Comparison of ENCODE assay signal across 8 mouse cellular contexts in the genomic region with DNA sequence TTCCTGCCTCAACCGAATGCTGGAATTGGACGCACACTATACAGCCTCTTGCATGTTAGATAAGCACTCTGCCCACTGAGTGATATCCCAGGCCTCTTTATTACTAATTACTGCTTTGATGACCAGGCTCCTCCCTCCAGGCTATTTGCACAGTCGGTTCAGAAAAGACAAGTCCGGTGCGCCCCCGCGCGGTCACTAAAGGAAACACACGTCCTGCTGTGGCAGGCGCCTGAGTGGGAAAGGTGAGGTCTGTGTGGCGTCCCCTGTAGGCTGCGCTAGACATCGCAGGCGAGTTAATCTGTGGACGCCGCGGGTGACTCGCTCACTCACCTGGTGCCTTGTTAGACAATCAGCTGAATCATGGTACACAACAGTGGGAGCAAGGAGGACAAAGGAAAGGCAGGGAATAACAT. TPM values are rescaled to one million over a fixed set of nuclear protein-coding genes. Genes with fewer than 3 reads are reported as not detected.
A peak's percentile ranks its signal among the peaks of the same experiment; 100 is the strongest.
DNase-seq lines count a peak whose midpoint lies in the region; ATAC-seq lines count a peak whose summit lies in the region.

No protein-coding gene starts in this region.

- H3K4me3 ChIP-seq in intestine, embryonic 14.5 days (ENCODE audit: low read depth, low read length): no peak overlapping the region

- DNase-seq in adipocyte (ENCODE audit: low spot score): peak; percentile 89
- DNase-seq in cerebellum, postnatal 4 days (ENCODE audit: low spot score in 2 of 2): peak; percentile 98
- DNase-seq in gastrocnemius, adult 8-10 months (ENCODE audit: low spot score in 2 of 2): peak; percentile 91 to 94
- peak; percentile 97 for DNase-seq in intestine, embryonic 14.5 days (ENCODE audit: low spot score)
- peak; percentile 61 to 97 for DNase-seq in left cerebral cortex, adult 9 months (ENCODE audit: low spot score in 2 of 2)
- peak; percentile 86 for DNase-seq in right cerebral cortex, postnatal 25 days
- peak; percentile 98 for DNase-seq in urinary bladder, postnatal 25 days (ENCODE audit: low spot score)

- no peak overlapping the region for H3K4me2 ChIP-seq in intestine, embryonic 14.5 days (ENCODE audit: low read length)

- WGBS in intestine, embryonic 14.5 days: 3% methylated on average over 18 of the region's 18 CpGs

- no peak overlapping the region for H3K27ac ChIP-seq in intestine, embryonic 14.5 days (ENCODE audit: low read depth)

- no peak overlapping the region for H3K9ac ChIP-seq in intestine, embryonic 14.5 days (ENCODE audit: low read length)

- H3K36me3 ChIP-seq in intestine, embryonic 14.5 days (ENCODE audit: control insufficient read depth, insufficient read depth, low read length): no peaks in the 10 kb centered on the region

- H3K4me1 ChIP-seq in intestine, embryonic 14.5 days (replicated peaks; ENCODE audit: control insufficient read depth, insufficient read depth, low read length): peaks cover 10% of the 10 kb centered on the region; the same call in 1 of the 2 replicates

- no peaks in the 10 kb centered on the region for H3K27me3 ChIP-seq in intestine, embryonic 14.5 days (replicated peaks; ENCODE audit: control insufficient read depth, insufficient read depth, low read length)

- peak; percentile 45; the same call in 1 of the 2 replicates for ATAC-seq in intestine, embryonic 14.5 days (replicated peaks; ENCODE audit: low FRiP score, low TSS enrichment, low read depth)
- peak; percentile 92 for ATAC-seq in megakaryocyte-erythroid progenitor cell, adult 5-6 weeks (replicated peaks; ENCODE audit: low FRiP score, low TSS enrichment, poor library complexity, severe bottlenecking)

- no peaks in the 10 kb centered on the region for H3K9me3 ChIP-seq in intestine, embryonic 14.5 days (ENCODE audit: control insufficient read depth, low read length)

RNA-seq across cellular contexts. Expression of a gene that starts 11.0 kb away (rescaled TPM):
- 10 to 100 TPM; 46.1 to 56.7 (median 48.1) TPM for total RNA-seq in gastrocnemius, adult 8-10 months (2022)
- 1.3 and 2.1 TPM in 2 replicates for polyA plus RNA-seq in intestine, embryonic 14.5 days (2014; fragmentation: Nextera tagmentation; extraction: Ambion mirVana)
- total RNA-seq in megakaryocyte-erythroid progenitor cell, adult 5-6 weeks (2014; fragmentation: Nextera tagmentation): not detected in 2 replicates
- not detected in 2 replicates for total RNA-seq in megakaryocyte-erythroid progenitor cell, adult 5-6 weeks (2017)

RNA-seq across cellular contexts. Expression of a gene that starts 15.3 kb away (rescaled TPM):
- total RNA-seq in gastrocnemius, adult 8-10 months (2022): 1 to 10 TPM in 1 of 4 experiments, under 1 TPM in 3; 0.58 to 1.6 (median 0.75) TPM
- 7.2 and 7.4 TPM in 2 replicates for polyA plus RNA-seq in intestine, embryonic 14.5 days (2014; fragmentation: Nextera tagmentation; extraction: Ambion mirVana)
- 0.20 and 0.45 TPM in 2 replicates for total RNA-seq in megakaryocyte-erythroid progenitor cell, adult 5-6 weeks (2014; fragmentation: Nextera tagmentation)
- 0.11 TPM in 1 of 2 replicates, not detected in the other for total RNA-seq in megakaryocyte-erythroid progenitor cell, adult 5-6 weeks (2017)

RNA-seq across cellular contexts. Expression of a gene that starts 58.7 kb away (rescaled TPM):
- total RNA-seq in gastrocnemius, adult 8-10 months (2022): 10 to 100 TPM; 35.5 to 40.8 (median 40.0) TPM
- polyA plus RNA-seq in intestine, embryonic 14.5 days (2014; fragmentation: Nextera tagmentation; extraction: Ambion mirVana): 333 and 352 TPM in 2 replicates
- total RNA-seq in megakaryocyte-erythroid progenitor cell, adult 5-6 weeks (2014; fragmentation: Nextera tagmentation): 128 and 189 TPM in 2 replicates
- 92.8 and 105 TPM in 2 replicates for total RNA-seq in megakaryocyte-erythroid progenitor cell, adult 5-6 weeks (2017)

RNA-seq across cellular contexts. Expression of a gene that starts 59.0 kb away (rescaled TPM):
- 10 to 100 TPM; 24.3 to 32.6 (median 26.6) TPM for total RNA-seq in gastrocnemius, adult 8-10 months (2022)
- 46.9 and 51.3 TPM in 2 replicates for polyA plus RNA-seq in intestine, embryonic 14.5 days (2014; fragmentation: Nextera tagmentation; extraction: Ambion mirVana)
- total RNA-seq in megakaryocyte-erythroid progenitor cell, adult 5-6 weeks (2014; fragmentation: Nextera tagmentation): 26.6 and 41.9 TPM in 2 replicates
- 52.6 and 60.8 TPM in 2 replicates for total RNA-seq in megakaryocyte-erythroid progenitor cell, adult 5-6 weeks (2017)

Comparison
In these comparisons a context has a peak if more than half of its experiments do, and no peak if none do; other contexts are left out.
1. RNA of a gene that starts 11.0 kb away (total RNA-seq): 46.1 to 56.7 TPM in gastrocnemius, adult 8-10 months; not detected in megakaryocyte-erythroid progenitor cell, adult 5-6 weeks; every median in the first group is over 10 times any median in the second.
2. Peak in every context shown above with its lines, with median percentiles within 50 percentile points of each other: DNase-seq.